Mouse (Mus musculus) kidney, embryonic 16.5 days (tissue): ENCODE results near the gene Plcb1. TPM values are rescaled to one million over a fixed set of nuclear protein-coding genes. Genes with fewer than 3 reads are reported as not detected.

Source experiments
- ATAC-seq: fragments of 200-750 bp; cut with Nextera tagmentation; 2 replicates; pipeline ENCODE4 v1.8.0; 2017; ENCODE audit warnings: moderate TSS enrichment; ENCODE audit not compliant: low FRiP score, low TSS enrichment
- H3K27ac ChIP-seq: fragments of 300-500 bp; sonication (generic); 2 replicates; pipeline ENCODE4 v1.5.1; 2014; ENCODE audit warnings: low read length
- H3K27me3 ChIP-seq: fragments of 300-500 bp; sonication (generic); 2 replicates; pipeline ENCODE4 v1.6.1; 2014; ENCODE audit warnings: low read length, control low read depth, mixed read lengths; ENCODE audit not compliant: insufficient read depth
- H3K36me3 ChIP-seq: fragments of 300-500 bp; sonication (generic); 2 replicates; pipeline ENCODE4 v1.6.1; 2014; ENCODE audit warnings: low read length, control low read depth, mixed read lengths; ENCODE audit not compliant: insufficient read depth
- H3K4me1 ChIP-seq: fragments of 300-500 bp; sonication (generic); 2 replicates; pipeline ENCODE4 v1.6.1; 2014; ENCODE audit warnings: low read length, control low read depth, mixed read lengths; ENCODE audit not compliant: insufficient read depth
- H3K4me2 ChIP-seq: fragments of 300-500 bp; sonication (generic); replicated peaks from 2 replicates; pipeline ENCODE4 v1.6.1; 2014; ENCODE audit warnings: low read depth, low read length
- H3K4me3 ChIP-seq: fragments of 300-500 bp; sonication (generic); 2 replicates; pipeline ENCODE4 v1.5.1; 2014; ENCODE audit warnings: mild to moderate bottlenecking, low read length
- H3K9ac ChIP-seq: fragments of 300-500 bp; sonication (generic); replicated peaks from 2 replicates; pipeline ENCODE4 v1.6.1; 2014; ENCODE audit warnings: low read length
- H3K9me3 ChIP-seq: fragments of 300-500 bp; sonication (generic); 2 replicates; pipeline ENCODE4 v1.6.1; 2016; ENCODE audit warnings: low read length, control low read depth
- WGBS: fragments of 180-500 bp; shearing (Covaris S2); extraction: QIAGEN DNeasy Blood & Tissue Kit; methylation state at CpG from one replicate; pipeline ENCODE4 v1.1.7; 2014; 5-methylcytosine and 5-hydroxymethylcytosine counted together
- polyA plus RNA-seq: library from polyadenylated mRNA; unstranded; fragments of >200 nt; fragmentation: Nextera tagmentation; extraction: Ambion mirVana; gene quantifications from 2 replicates; pipeline ENCODE4 v1.2.1, GENCODE M21; 2015

The Plcb1 gene
- polyA plus RNA-seq, 1 experiment from 2014 or later = 20.3 TPM

GRCm38 (mm10) chr2:134831861-134832260 is 46.0 kb downstream of the Plcb1 start:
- peaks cover 17% of the 10 kb centered on the region for H3K4me1 ChIP-seq
- no peak overlapping the region for H3K9ac ChIP-seq
- no peaks in the 10 kb centered on the region for H3K27me3 ChIP-seq
- no peaks in the 10 kb centered on the region for H3K9me3 ChIP-seq
- H3K27ac ChIP-seq = no peak overlapping the region
- H3K36me3 ChIP-seq = no peaks in the 10 kb centered on the region
- no peak overlapping the region for H3K4me3 ChIP-seq
- H3K4me2 ChIP-seq = no peak overlapping the region
- WGBS = 74% methylated on average over 7 of the region's 7 CpGs
- peak; percentile 89 for ATAC-seq

DNA sequence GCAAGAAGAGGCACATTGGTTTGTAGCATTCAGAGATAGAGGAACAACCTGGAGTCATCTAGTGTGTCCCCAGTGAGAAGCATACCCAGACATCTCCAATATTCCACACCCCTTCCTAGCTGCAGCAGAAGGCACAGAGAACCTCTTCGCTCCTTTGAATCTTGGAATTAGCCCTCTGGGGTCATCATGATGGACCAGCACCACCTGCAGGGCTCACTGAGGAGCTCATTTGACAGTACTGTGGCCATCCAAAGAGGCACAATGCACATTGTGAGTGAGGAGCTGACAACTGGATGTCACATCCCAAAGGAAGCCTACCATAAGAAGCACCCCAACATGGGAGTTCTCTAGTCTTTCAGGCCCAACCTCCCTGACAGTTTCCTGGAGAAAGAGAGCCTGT is 50.2 kb downstream of the Plcb1 start:
- Histone ChIP-seq H3K36me3 (no peaks in the 10 kb centered on the region), H3K9ac (no peak overlapping the region), H3K4me2 (no peak overlapping the region), H3K27ac (no peak overlapping the region), H3K9me3 (no peaks in the 10 kb centered on the region), H3K27me3 (no peaks in the 10 kb centered on the region), H3K4me3 (no peak overlapping the region), H3K4me1 (peaks cover 5% of the 10 kb centered on the region; the same call in 1 of the 2 replicates)
- 82% methylated on average over 1 of the region's 1 CpGs for WGBS
- no peak for ATAC-seq

DNA sequence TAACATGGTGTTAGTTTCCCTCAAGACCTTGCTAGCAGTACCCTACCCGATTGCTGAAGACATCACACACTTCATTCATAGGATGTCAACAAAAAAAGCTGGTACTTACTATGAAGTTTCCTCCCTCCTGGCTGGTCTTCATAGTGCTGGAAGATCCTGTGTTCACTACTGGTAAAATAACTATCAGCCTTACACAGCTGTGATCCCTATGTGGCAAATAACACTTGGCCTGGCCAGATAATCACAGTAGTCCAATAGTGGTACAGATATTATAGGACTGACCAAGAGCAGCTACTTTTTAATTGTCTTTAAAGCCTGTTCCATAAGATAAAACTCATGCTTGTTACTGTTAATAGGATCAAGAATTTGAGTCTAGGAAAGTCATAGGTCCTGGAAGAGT is 52.3 kb downstream of the Plcb1 start:
- no peaks in the 10 kb centered on the region for H3K4me1 ChIP-seq
- ATAC-seq = no peak
- H3K9me3 ChIP-seq = no peaks in the 10 kb centered on the region
- no peak overlapping the region for H3K9ac ChIP-seq
- no peaks in the 10 kb centered on the region for H3K36me3 ChIP-seq
- WGBS = 73% methylated on average over 1 of the region's 1 CpGs
- no peak overlapping the region for H3K27ac ChIP-seq
- no peak overlapping the region for H3K4me3 ChIP-seq
- H3K27me3 ChIP-seq = no peaks in the 10 kb centered on the region
- no peak overlapping the region for H3K4me2 ChIP-seq

DNA sequence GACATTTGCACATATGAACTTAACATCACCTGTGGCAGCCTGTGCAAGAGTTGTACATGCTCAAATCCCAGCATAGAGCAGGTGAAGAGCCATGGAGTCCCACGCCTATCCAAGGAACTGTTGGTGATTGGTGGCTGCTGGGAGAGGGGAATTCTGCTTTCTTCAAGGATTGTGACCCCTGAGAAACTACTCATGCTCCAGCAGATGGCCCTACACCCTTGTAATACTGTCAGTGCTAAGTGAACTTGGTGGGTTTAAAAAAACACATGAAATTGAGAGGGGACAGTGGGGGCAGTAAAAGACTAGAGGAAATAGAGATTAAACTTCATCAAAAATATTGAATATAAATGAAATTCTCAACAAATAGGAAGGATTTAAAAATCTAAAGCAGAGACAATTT is 53.0 kb downstream of the Plcb1 start:
- Histone ChIP-seq H3K27ac (no peak overlapping the region), H3K36me3 (no peaks in the 10 kb centered on the region), H3K4me2 (no peak overlapping the region), H3K4me1 (no peaks in the 10 kb centered on the region), H3K9ac (no peak overlapping the region), H3K27me3 (no peaks in the 10 kb centered on the region), H3K9me3 (no peaks in the 10 kb centered on the region), H3K4me3 (no peak overlapping the region)
- WGBS = 84% methylated on average over 1 of the region's 1 CpGs
- ATAC-seq = no peak

- Histone ChIP-seq H3K4me3 (no peak overlapping the region), H3K4me1 (peaks cover 10% of the 10 kb centered on the region), H3K27ac (no peak overlapping the region), H3K9ac (no peak overlapping the region), H3K36me3 (no peaks in the 10 kb centered on the region), H3K27me3 (no peaks in the 10 kb centered on the region), H3K4me2 (no peak overlapping the region), H3K9me3 (no peaks in the 10 kb centered on the region)
- 82% methylated on average over 4 of the region's 4 CpGs for WGBS
- no peak for ATAC-seq
Observed at GRCm38 (mm10) chr2:134842883-134843282, 57.0 kb downstream of the Plcb1 start.

- Histone ChIP-seq H3K36me3 (no peaks in the 10 kb centered on the region), H3K9me3 (no peaks in the 10 kb centered on the region), H3K27me3 (no peaks in the 10 kb centered on the region), H3K9ac (no peak overlapping the region), H3K27ac (peak overlapping the region; percentile 79), H3K4me2 (peak overlapping the region; percentile 16; the same call in 1 of the 2 replicates), H3K4me3 (no peak overlapping the region), H3K4me1 (peaks cover 10% of the 10 kb centered on the region)
- ATAC-seq = no peak
- WGBS = 52% methylated on average over 6 of the region's 6 CpGs
Observed at GRCm38 (mm10) chr2:134844391-134845238, 58.7 kb downstream of the Plcb1 start.

- Histone ChIP-seq H3K9ac (no peak overlapping the region), H3K9me3 (no peaks in the 10 kb centered on the region), H3K27me3 (no peaks in the 10 kb centered on the region), H3K36me3 (no peaks in the 10 kb centered on the region), H3K4me1 (peaks cover 10% of the 10 kb centered on the region), H3K4me2 (0 out of 2 replicates have a peak overlapping the region, but pooled peaks have one; percentile 12), H3K27ac (peak overlapping the region; percentile 34; the same call in 1 of the 2 replicates), H3K4me3 (no peak overlapping the region)
- peak; percentile 80 for ATAC-seq
- 41% methylated on average over 3 of the region's 3 CpGs for WGBS
Observed at GRCm38 (mm10) chr2:134845239-134845738, 59.4 kb downstream of the Plcb1 start.

GRCm38 (mm10) chr2:134846555-134846954 is 60.7 kb downstream of the Plcb1 start:
- H3K27ac ChIP-seq = no peak overlapping the region
- no peaks in the 10 kb centered on the region for H3K36me3 ChIP-seq
- H3K4me2 ChIP-seq = no peak overlapping the region
- H3K27me3 ChIP-seq = no peaks in the 10 kb centered on the region
- H3K4me3 ChIP-seq = no peak overlapping the region
- ATAC-seq = no peak
- H3K4me1 ChIP-seq = peaks cover 10% of the 10 kb centered on the region
- H3K9me3 ChIP-seq = no peaks in the 10 kb centered on the region
- 93% methylated on average over 3 of the region's 3 CpGs for WGBS
- H3K9ac ChIP-seq = no peak overlapping the region

DNA sequence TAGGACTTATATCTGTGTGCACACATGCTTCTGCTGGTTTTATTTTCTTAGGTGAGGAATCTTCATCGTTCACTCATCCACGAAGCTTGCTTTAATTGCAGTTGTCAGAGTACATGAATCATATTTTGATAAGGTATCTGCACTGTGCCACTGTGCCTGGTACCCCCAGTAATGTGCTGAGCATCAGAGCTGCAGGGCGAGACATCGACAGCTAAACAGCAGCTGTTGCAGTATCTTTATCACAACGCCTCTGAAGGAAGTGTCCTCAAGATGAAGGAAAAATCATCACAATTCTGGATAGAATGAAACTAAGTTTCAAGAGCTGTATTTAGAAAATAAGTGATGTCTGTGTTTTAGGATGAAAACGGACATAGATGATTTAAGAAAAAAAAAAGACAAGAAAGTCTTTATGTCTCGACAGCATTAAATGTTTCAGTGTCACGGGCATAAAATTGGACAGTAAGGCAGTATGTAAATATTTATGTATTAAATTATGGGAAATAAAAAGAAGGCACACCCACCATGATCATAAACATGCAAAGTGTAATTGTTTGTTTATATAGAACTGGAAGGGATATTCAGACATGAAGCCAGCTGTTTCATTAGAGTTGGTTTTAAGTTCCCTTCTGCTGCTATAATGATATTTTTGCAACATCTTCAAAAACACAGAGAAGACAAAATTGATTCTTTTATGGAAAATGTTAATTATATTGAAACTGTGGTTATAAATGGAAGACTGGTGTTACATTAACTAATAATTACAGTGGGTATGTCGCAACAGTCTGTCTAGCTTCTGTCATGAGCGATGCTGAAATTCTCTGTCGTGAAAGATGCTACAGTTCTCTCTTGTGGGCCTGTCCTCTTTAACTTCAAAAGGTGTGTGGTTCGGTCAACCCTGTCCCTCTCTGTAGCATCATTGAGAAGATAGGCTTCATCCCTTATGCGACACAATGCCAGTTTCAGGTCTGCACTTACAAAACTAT is 65.6 kb downstream of the Plcb1 start:
- no peaks in the 10 kb centered on the region for H3K36me3 ChIP-seq
- no peak for ATAC-seq
- no peak overlapping the region for H3K27ac ChIP-seq
- WGBS = 73% methylated on average over 13 of the region's 13 CpGs
- no peak overlapping the region for H3K4me2 ChIP-seq
- H3K4me3 ChIP-seq = no peak overlapping the region
- no peak overlapping the region for H3K9ac ChIP-seq
- H3K27me3 ChIP-seq = no peaks in the 10 kb centered on the region
- H3K4me1 ChIP-seq = peaks cover 11% of the 10 kb centered on the region
- H3K9me3 ChIP-seq = no peaks in the 10 kb centered on the region
